Mouse (Mus musculus) heart, adult 2 months (tissue): ENCODE data around the gene Wnt6.

Experiments used
- CTCF ChIP-seq: fragments of 200-600 bp; IDR thresholded peaks from 2 replicates; pipeline ENCODE4 v1.8.1; 2022; ENCODE audit warnings: antibody characterized with exemption, mild to moderate bottlenecking, moderate library complexity
- EP300 ChIP-seq: fragments of 200-500 bp; IDR thresholded peaks from 2 replicates; pipeline ENCODE4 v1.6.1; 2011; ENCODE audit warnings: low read depth, low read length, control low read depth; ENCODE audit not compliant: insufficient read depth

- TF ChIP-seq EP300 (no peak), CTCF (no peak)
These were observed 28.8 kb downstream of the Wnt6 start for GRCm38 (mm10) chr1:74800424-74800888.
